Mouse (Mus musculus): Measurements from ENCODE around the gene Myoz2.

DNA sequence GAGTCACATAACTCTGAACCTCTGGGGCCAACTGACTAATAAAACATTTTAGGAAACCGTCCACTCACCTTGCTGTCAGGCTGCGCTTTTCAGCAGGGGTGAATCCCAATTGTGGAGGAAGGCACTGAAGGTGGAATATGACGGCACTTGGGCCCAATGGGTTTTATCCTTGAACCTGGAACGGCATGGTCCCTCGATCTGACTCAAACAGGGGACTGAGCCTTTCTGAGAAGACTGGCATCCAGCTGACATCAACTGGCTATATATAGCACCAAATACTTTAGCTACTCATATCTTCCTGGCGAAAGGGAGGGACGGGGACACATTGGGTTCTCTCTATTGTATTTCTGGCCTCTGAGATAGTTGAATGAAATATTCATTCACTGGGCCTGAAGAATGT is at the start of gene Myoz2:
- no peak for TF ChIP-seq CTCF (IDR thresholded peaks at IDR 0.05; ENCODE audit: low read depth)
- no peak for TF ChIP-seq EP300 (IDR thresholded peaks at IDR 0.05; ENCODE audit: low read depth)

Data from liver, embryonic 14.5 days (tissue).